Mouse (Mus musculus) stomach, embryonic 14.5 days (tissue): ENCODE data around the gene Slc17a7. TPM values are rescaled to one million over a fixed set of nuclear protein-coding genes. Genes with fewer than 3 reads are reported as not detected.

Source experiments
- ATAC-seq: fragments of 200-750 bp; cut with Nextera tagmentation; 2 replicates; pipeline ENCODE4 v1.8.0; 2017; ENCODE audit warnings: low read depth, moderate TSS enrichment; ENCODE audit not compliant: insufficient number of reproducible peaks, insufficient read depth, low FRiP score
- H3K27ac ChIP-seq: fragments of 300-500 bp; sonication (generic); 2 replicates; pipeline ENCODE4 v1.5.1; 2014; ENCODE audit warnings: mild to moderate bottlenecking, low read length, moderate library complexity, mixed read lengths
- H3K27me3 ChIP-seq: fragments of 300-500 bp; sonication (generic); 2 replicates; pipeline ENCODE4 v1.6.1; 2014; ENCODE audit warnings: low read length, control low read depth, mixed read lengths; ENCODE audit not compliant: control insufficient read depth, insufficient read depth
- H3K36me3 ChIP-seq: fragments of 300-500 bp; sonication (generic); 2 replicates; pipeline ENCODE4 v1.6.1; 2014; ENCODE audit warnings: mild to moderate bottlenecking, control low read depth, low read length, moderate library complexity, mixed read lengths; ENCODE audit not compliant: control insufficient read depth, insufficient read depth
- H3K4me1 ChIP-seq: fragments of 300-500 bp; sonication (generic); 2 replicates; pipeline ENCODE4 v1.6.1; 2014; ENCODE audit warnings: low read length, control low read depth, mixed read lengths; ENCODE audit not compliant: control insufficient read depth, insufficient read depth
- H3K4me2 ChIP-seq: fragments of 300-500 bp; sonication (generic); replicated peaks from 2 replicates; pipeline ENCODE4 v1.6.1; 2014; ENCODE audit warnings: low read depth, low read length, control low read depth
- H3K4me3 ChIP-seq: fragments of 300-500 bp; sonication (generic); 2 replicates; pipeline ENCODE4 v1.5.1; 2014; ENCODE audit warnings: low read depth, low read length, control low read depth
- H3K9ac ChIP-seq: fragments of 300-500 bp; sonication (generic); replicated peaks from 2 replicates; pipeline ENCODE4 v1.6.1; 2014; ENCODE audit warnings: low read depth, mild to moderate bottlenecking, control low read depth, low read length, moderate library complexity, mixed read lengths
- H3K9me3 ChIP-seq: fragments of 300-500 bp; sonication (generic); 2 replicates; pipeline ENCODE4 v1.6.1; 2016; ENCODE audit warnings: low read depth, low read length, control low read depth; ENCODE audit not compliant: control insufficient read depth
- WGBS: fragments of 180-500 bp; shearing (Covaris S2); extraction: QIAGEN DNeasy Blood & Tissue Kit; methylation state at CpG from one replicate; pipeline ENCODE4 v1.1.7; 2014; 5-methylcytosine and 5-hydroxymethylcytosine counted together
- polyA plus RNA-seq: library from polyadenylated mRNA; unstranded; fragments of >200 nt; fragmentation: Nextera tagmentation; extraction: Ambion mirVana; gene quantifications from 2 replicates; pipeline ENCODE4 v1.2.1, GENCODE M21; 2014

Gene Slc17a7
- polyA plus RNA-seq, 1 experiment from 2014 or later = not detected

GRCm38 (mm10) chr7:45180896-45181477, 17.2 kb downstream of the Slc17a7 start, which contains the start of gene Pth2:
Gene Pth2 (plus strand): TSS chr7:45180995.
- Histone ChIP-seq H3K4me1 (peaks cover 4% of the 10 kb centered on the region; the same call in 1 of the 2 replicates), H3K9me3 (no peaks in the 10 kb centered on the region), H3K4me3 (no peak within 1 kb of the TSS), H3K27ac (no peak within 1 kb of the TSS), H3K4me2 (no peak within 1 kb of the TSS), H3K36me3 (no peaks in the 10 kb centered on the region), H3K27me3 (peaks cover 68% of the 10 kb centered on the region), H3K9ac (no peak within 1 kb of the TSS)
- no peak for ATAC-seq
- WGBS = 23% methylated on average over 20 of the region's 20 CpGs

- no peak for ATAC-seq
- no peak overlapping the region for H3K4me3 ChIP-seq
- no peaks in the 10 kb centered on the region for H3K9me3 ChIP-seq
- H3K4me2 ChIP-seq = no peak overlapping the region
- peaks cover 65% of the 10 kb centered on the region for H3K27me3 ChIP-seq
- no peak overlapping the region for H3K27ac ChIP-seq
- 6% methylated on average over 35 of the region's 35 CpGs for WGBS
- H3K36me3 ChIP-seq = no peaks in the 10 kb centered on the region
- no peak overlapping the region for H3K9ac ChIP-seq
- no peaks in the 10 kb centered on the region for H3K4me1 ChIP-seq
Measured at GRCm38 (mm10) chr7:45181540-45181939, 17.8 kb downstream of the Slc17a7 start.

GRCm38 (mm10) chr7:45182199-45182601, 18.5 kb downstream of the Slc17a7 start:
- Histone ChIP-seq H3K4me1 (no peaks in the 10 kb centered on the region), H3K27ac (no peak overlapping the region), H3K4me2 (peak overlapping the region; percentile 41), H3K27me3 (peaks cover 58% of the 10 kb centered on the region), H3K9ac (no peak overlapping the region), H3K36me3 (no peaks in the 10 kb centered on the region), H3K4me3 (peak overlapping the region; percentile 19), H3K9me3 (no peaks in the 10 kb centered on the region)
- peak; percentile 84 for ATAC-seq
- under 1% methylated on average over 34 of the region's 34 CpGs for WGBS

GRCm38 (mm10) chr7:45182606-45183005, 18.9 kb downstream of the Slc17a7 start:
- H3K9me3 ChIP-seq = no peaks in the 10 kb centered on the region
- H3K27ac ChIP-seq = no peak overlapping the region
- WGBS = 19% methylated on average over 11 of the region's 11 CpGs
- H3K4me1 ChIP-seq = no peaks in the 10 kb centered on the region
- H3K4me2 ChIP-seq = peak overlapping the region; percentile 41
- H3K4me3 ChIP-seq = peak overlapping the region; percentile 19
- H3K36me3 ChIP-seq = no peaks in the 10 kb centered on the region
- no peak overlapping the region for H3K9ac ChIP-seq
- 0 out of 2 replicates have a peak, but pooled peaks have one; percentile 7 for ATAC-seq
- peaks cover 57% of the 10 kb centered on the region for H3K27me3 ChIP-seq

GRCm38 (mm10) chr7:45183672-45184071, 19.9 kb downstream of the Slc17a7 start:
- Histone ChIP-seq H3K4me1 (no peaks in the 10 kb centered on the region), H3K4me2 (no peak overlapping the region), H3K27ac (no peak overlapping the region), H3K27me3 (peaks cover 49% of the 10 kb centered on the region), H3K36me3 (no peaks in the 10 kb centered on the region), H3K4me3 (no peak overlapping the region), H3K9me3 (no peaks in the 10 kb centered on the region), H3K9ac (no peak overlapping the region)
- ATAC-seq = no peak
- WGBS = 65% methylated on average over 7 of the region's 7 CpGs

- Histone ChIP-seq H3K4me1 (no peaks in the 10 kb centered on the region), H3K36me3 (no peaks in the 10 kb centered on the region), H3K4me2 (no peak overlapping the region), H3K4me3 (no peak overlapping the region), H3K9me3 (no peaks in the 10 kb centered on the region), H3K27ac (no peak overlapping the region), H3K9ac (no peak overlapping the region), H3K27me3 (peaks cover 30% of the 10 kb centered on the region)
- no peak for ATAC-seq
- 63% methylated on average over 7 of the region's 7 CpGs for WGBS
Measured at GRCm38 (mm10) chr7:45185921-45186320, 22.2 kb downstream of the Slc17a7 start.

- Histone ChIP-seq H3K36me3 (no peaks in the 10 kb centered on the region), H3K9me3 (no peaks in the 10 kb centered on the region), H3K4me1 (peaks cover 6% of the 10 kb centered on the region; the same call in 1 of the 2 replicates), H3K4me3 (no peak overlapping the region), H3K27ac (no peak overlapping the region), H3K27me3 (0 out of 2 replicates have a peak, but pooled peaks cover 6% of the 10 kb centered on the region), H3K4me2 (no peak overlapping the region), H3K9ac (no peak overlapping the region)
- no peak for ATAC-seq
- WGBS = 51% methylated on average over 16 of the region's 16 CpGs
Measured at GRCm38 (mm10) chr7:45189600-45189999, 25.9 kb downstream of the Slc17a7 start.

GRCm38 (mm10) chr7:45190186-45190585, 26.4 kb downstream of the Slc17a7 start:
- 89% methylated on average over 6 of the region's 6 CpGs for WGBS

GRCm38 (mm10) chr7:45191161-45191560, 27.4 kb downstream of the Slc17a7 start:
- Histone ChIP-seq H3K36me3 (no peaks in the 10 kb centered on the region), H3K9me3 (no peaks in the 10 kb centered on the region), H3K4me3 (no peak overlapping the region), H3K9ac (no peak overlapping the region), H3K27me3 (0 out of 2 replicates have a peak, but pooled peaks cover 4% of the 10 kb centered on the region), H3K4me2 (no peak overlapping the region), H3K4me1 (peaks cover 6% of the 10 kb centered on the region; the same call in 1 of the 2 replicates), H3K27ac (no peak overlapping the region)
- whole genome bisulfite sequencing = 53% methylated on average over 2 of the region's 2 CpGs
- no peak for ATAC-seq

More at GRCm38 (mm10) chr7:45190186-45190585, 26.4 kb downstream of the Slc17a7 start:
- no peak overlapping the region for H3K4me3 ChIP-seq
- no peak overlapping the region for H3K27ac ChIP-seq
- H3K9ac ChIP-seq = no peak overlapping the region
- H3K4me2 ChIP-seq = no peak overlapping the region
- 0 out of 2 replicates have a peak, but pooled peaks cover 4% of the 10 kb centered on the region for H3K27me3 ChIP-seq
- no peaks in the 10 kb centered on the region for H3K36me3 ChIP-seq
- ATAC-seq = no peak
- H3K4me1 ChIP-seq = peaks cover 6% of the 10 kb centered on the region; the same call in 1 of the 2 replicates
- H3K9me3 ChIP-seq = no peaks in the 10 kb centered on the region
